Mouse (Mus musculus) heart, adult 2 months (tissue): ENCODE data around the gene Crb3. TPM values are rescaled to one million over a fixed set of nuclear protein-coding genes. Genes with fewer than 3 reads are reported as not detected.

ENCODE experiments used
- DNase-seq, 2 experiments: peaks; one replicate each; pipeline ENCODE4 v3.0.0; 2021
- H3K27ac ChIP-seq: fragments of 200-600 bp; 2 replicates; pipeline ENCODE4 v1.8.1; 2022
- H3K27me3 ChIP-seq: fragments of 200-500 bp; 2 replicates; pipeline ENCODE4 v1.6.1; 2012; ENCODE audit warnings: mild to moderate bottlenecking, low read length, inconsistent platforms, mixed read lengths; ENCODE audit not compliant: control insufficient read depth, insufficient read depth
- H3K36me3 ChIP-seq: fragments of 200-500 bp; 2 replicates; pipeline ENCODE4 v1.6.1; 2012; ENCODE audit warnings: low read length, inconsistent platforms; ENCODE audit not compliant: control insufficient read depth, insufficient read depth
- H3K4me1 ChIP-seq: fragments of 200-500 bp; 2 replicates; pipeline ENCODE4 v1.6.1; 2011; ENCODE audit warnings: low read length; ENCODE audit not compliant: control insufficient read depth, insufficient read depth
- H3K4me3 ChIP-seq: fragments of 200-600 bp; 2 replicates; pipeline ENCODE4 v1.8.1; 2022
- H3K79me2 ChIP-seq: fragments of 200-500 bp; replicated peaks from 2 replicates; pipeline ENCODE4 v1.6.1; 2012; ENCODE audit warnings: mild to moderate bottlenecking, inconsistent platforms, low read length, moderate library complexity, mixed read lengths; ENCODE audit not compliant: control insufficient read depth, insufficient read depth
- H3K9ac ChIP-seq: fragments of 200-500 bp; 2 replicates; pipeline ENCODE4 v1.6.1; 2012; ENCODE audit warnings: low read depth, mild to moderate bottlenecking, control low read depth, inconsistent platforms, low read length, mixed read lengths
- CTCF ChIP-seq: fragments of 200-600 bp; IDR thresholded peaks from 2 replicates; pipeline ENCODE4 v1.8.1; 2022; ENCODE audit warnings: antibody characterized with exemption, mild to moderate bottlenecking, moderate library complexity
- EP300 ChIP-seq: fragments of 200-500 bp; IDR thresholded peaks from 2 replicates; pipeline ENCODE4 v1.6.1; 2011; ENCODE audit warnings: low read depth, low read length, control low read depth; ENCODE audit not compliant: insufficient read depth
- POLR2A ChIP-seq: fragments of 200-500 bp; IDR thresholded peaks from 2 replicates; pipeline ENCODE4 v1.6.1; 2011; ENCODE audit warnings: mild to moderate bottlenecking, low read depth, low read length, control low read depth; ENCODE audit not compliant: insufficient read depth
- WGBS: fragments of 180-500 bp; shearing (Covaris S2); methylation state at CpG from one replicate; pipeline ENCODE4 v1.1.7; 2018; 5-methylcytosine and 5-hydroxymethylcytosine counted together
- intact Hi-C: fragments of 180-260 bp; cut with DNase I; formaldehyde crosslinking; loops from one replicate; pipeline ENCODE4 v1.15.1; 2025
- long read RNA-seq: library from polyadenylated mRNA; stranded (forward); transcript quantifications from one replicate; pipeline ENCODE4 v2.0.0, GENCODE M21; 2021
- polyA plus RNA-seq: library from polyadenylated mRNA; depleted of rRNA; stranded (reverse); fragments of >200 nt; gene quantifications from 2 replicates; pipeline ENCODE4 v1.2.3, GENCODE M21; 2012; rRNA removed
- total RNA-seq, 2 experiments: library from RNA; stranded (reverse); gene quantifications; 2 replicates each; pipeline ENCODE4 v1.2.3; 2021

Crb3 gene
- total RNA-seq (not detected), polyA plus RNA-seq (0.26 and 1.2 TPM in 2 replicates)
- long read RNA-seq: 0 reads

- 0 out of 2 replicates have a peak, but pooled peaks cover 3% of the 10 kb centered on the region for H3K4me1 ChIP-seq
- peak within 1 kb of the TSS; percentile 93 for H3K27ac ChIP-seq
- peak within 1 kb of the TSS; percentile 76 for H3K9ac ChIP-seq
- no peaks in the 10 kb centered on the region for H3K36me3 ChIP-seq
- WGBS: 8% methylated on average over 20 of the region's 22 CpGs
- TF ChIP-seq EP300: no peak
- no peak for TF ChIP-seq CTCF
- no peak for TF ChIP-seq POLR2A
- no peaks in the 10 kb centered on the region for H3K79me2 ChIP-seq
- H3K4me3 ChIP-seq: peak within 1 kb of the TSS; percentile 74
- no peaks in the 10 kb centered on the region for H3K27me3 ChIP-seq
- peak; percentile 52 to 66 for DNase-seq
- intact Hi-C loops: loop anchor here (5.0 kb wide), 1 partner anchor 227 kb away; the partner anchor contains the start of gene Rfx2
Observed at GRCm38 (mm10) chr17:57058891-57059485, at the start of gene Crb3. Crb3 (plus strand) TSS chr17:57059105.

DNA sequence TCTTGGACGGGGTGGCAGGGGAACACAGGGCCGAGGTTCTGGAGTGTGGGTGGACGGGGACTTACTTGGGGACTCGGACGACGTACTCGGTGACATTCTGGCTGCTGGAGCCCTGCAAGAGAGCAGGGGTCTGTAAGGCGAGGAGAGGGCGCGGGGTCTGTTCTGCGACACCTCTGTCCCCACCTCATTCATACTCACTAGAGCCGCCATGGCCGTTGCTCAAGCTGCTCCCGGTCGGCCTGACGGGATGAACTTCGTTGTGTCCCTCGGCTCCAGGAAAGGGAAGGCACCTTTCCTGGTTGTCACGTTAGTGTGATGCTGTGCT, 48.0 kb upstream of the Crb3 start:
- under 1% methylated on average over 19 of the region's 19 CpGs for WGBS
- intact Hi-C loops: loop anchor here (1.0 kb wide), 2 partner anchors 20 to 21 kb away; partner anchors contain the start of genes Clpp and Khsrp
- Histone ChIP-seq H3K36me3 (no peaks in the 10 kb centered on the region), H3K27me3 (no peaks in the 10 kb centered on the region), H3K4me1 (peaks cover 3% of the 10 kb centered on the region; the same call in 1 of the 2 replicates), H3K4me3 (peak overlapping the region; percentile 73), H3K27ac (peak overlapping the region; percentile 79), H3K79me2 (no peaks in the 10 kb centered on the region), H3K9ac (peak overlapping the region; percentile 76)
- DNase-seq: no peak
- TF ChIP-seq CTCF: no peak
- TF ChIP-seq POLR2A: no peak
- no peak for TF ChIP-seq EP300

GRCm38 (mm10) chr17:57011236-57012141, 47.4 kb upstream of the Crb3 start, which contains the start of the genes Gtf2f1 and Gm17949:
Gtf2f1 (minus strand) TSS chr17:57011288.
Gm17949 (plus strand) TSS chr17:57011469.
- peak; percentile 91 to 92 for DNase-seq
- peak within 1 kb of the TSS; percentile 86 for H3K27ac ChIP-seq
- no peaks in the 10 kb centered on the region for H3K36me3 ChIP-seq
- under 1% methylated on average over 51 of the region's 51 CpGs for WGBS
- peak; percentile 95; the same call in 1 of the 2 replicates for TF ChIP-seq EP300
- TF ChIP-seq CTCF: peak; percentile 29; the same call in 1 of the 2 replicates
- peak; percentile 100 for TF ChIP-seq POLR2A
- H3K27me3 ChIP-seq: no peaks in the 10 kb centered on the region
- intact Hi-C loops: loop anchor here (1.0 kb wide), 2 partner anchors 20 to 21 kb away; partner anchors contain the start of genes Clpp and Khsrp
- peaks cover 3% of the 10 kb centered on the region; the same call in 1 of the 2 replicates for H3K4me1 ChIP-seq
- no peaks in the 10 kb centered on the region for H3K79me2 ChIP-seq
- peak within 1 kb of the TSS; percentile 76 for H3K9ac ChIP-seq
- H3K4me3 ChIP-seq: peak within 1 kb of the TSS; percentile 73

DNA sequence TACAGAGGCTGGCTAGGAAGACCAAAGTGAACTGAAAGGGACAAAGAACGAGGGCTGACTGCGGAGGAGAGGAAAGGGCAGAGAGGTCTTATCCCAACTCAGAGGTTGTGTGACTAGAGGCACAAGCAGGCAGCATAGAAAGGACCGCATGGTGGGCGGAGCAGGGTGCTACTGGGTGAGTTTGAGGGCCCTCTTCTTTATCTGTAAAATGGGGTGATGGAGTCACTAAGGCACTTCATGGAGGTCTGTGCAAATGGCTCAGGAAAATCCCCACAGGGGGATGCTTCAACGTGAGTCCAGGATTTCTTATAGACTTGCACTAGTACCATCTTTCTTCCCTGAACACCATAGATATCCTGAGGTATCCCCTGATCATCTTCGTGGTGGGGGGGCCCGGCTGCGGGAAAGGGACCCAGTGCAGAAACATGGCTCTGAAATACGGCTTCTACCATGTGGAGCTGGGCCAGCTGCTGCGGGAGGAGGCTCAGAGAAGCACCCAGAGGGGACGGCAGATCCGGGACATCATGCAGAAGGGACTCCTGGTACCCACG, 46.6 kb upstream of the Crb3 start:
- Histone ChIP-seq H3K9ac (no peak overlapping the region), H3K4me1 (peaks cover 3% of the 10 kb centered on the region; the same call in 1 of the 2 replicates), H3K36me3 (no peaks in the 10 kb centered on the region), H3K4me3 (no peak overlapping the region), H3K79me2 (no peaks in the 10 kb centered on the region), H3K27me3 (no peaks in the 10 kb centered on the region), H3K27ac (no peak overlapping the region; the same call in 1 of the 2 replicates)
- TF ChIP-seq CTCF (no peak), EP300 (no peak), POLR2A (no peak)
- intact Hi-C loops: no loop called here
- no peak for DNase-seq
- 72% methylated on average over 13 of the region's 13 CpGs for WGBS

- TF ChIP-seq POLR2A: no peak
- DNase-seq: no peak
- Histone ChIP-seq H3K4me3 (no peak overlapping the region), H3K27me3 (no peaks in the 10 kb centered on the region), H3K27ac (no peak overlapping the region), H3K9ac (no peak overlapping the region), H3K79me2 (no peaks in the 10 kb centered on the region), H3K36me3 (no peaks in the 10 kb centered on the region), H3K4me1 (no peaks in the 10 kb centered on the region)
- intact Hi-C loops: no loop called here
- 79% methylated on average over 2 of the region's 2 CpGs for WGBS
Observed at GRCm38 (mm10) chr17:57019693-57020092, 39.2 kb upstream of the Crb3 start.
